Mouse (Mus musculus) heart, adult 18-20 months (tissue): Measurements from ENCODE around the gene Aplf. TPM values are rescaled to one million over a fixed set of nuclear protein-coding genes. Genes with fewer than 3 reads are reported as not detected.
"Not testable (repeated sequence)": the region's sequence is repeated elsewhere in the genome, so short reads cannot be mapped to it uniquely, and the experiment has no call there.

Source experiments
- DNase-seq, 2 experiments: peaks; one replicate each; pipeline ENCODE4 v3.0.0; 2021 to 2022; ENCODE audit warnings: mixed read lengths in 1 of 2
- long read RNA-seq, 2 experiments: library from polyadenylated mRNA; stranded (forward); transcript quantifications; one replicate each; pipeline ENCODE4 v2.0.0; 2021
- total RNA-seq, 2 experiments: library from RNA; stranded (reverse); gene quantifications; 2 replicates each; pipeline ENCODE4 v1.2.3; 2021

The Aplf gene
- total RNA-seq: 1 to 10 TPM; 2.2 to 3.0 TPM
- long read RNA-seq, experiment 1, partial matches to known transcripts: 0 of 1 reads
- long read RNA-seq, experiment 1, other reads (novel, unspliced or antisense): 0 of 1 reads
- long read RNA-seq, experiment 2: 0 reads

- DNase-seq: peak; percentile 92 to 96
Observed at GRCm38 (mm10) chr6:87671771-87672517, at the start of gene Aplf. Gene Aplf, minus strand, starts transcription at chr6:87672193.

- no peak for DNase-seq
Observed at GRCm38 (mm10) chr6:87714091-87714490, 42.1 kb upstream of the Aplf start.

DNA sequence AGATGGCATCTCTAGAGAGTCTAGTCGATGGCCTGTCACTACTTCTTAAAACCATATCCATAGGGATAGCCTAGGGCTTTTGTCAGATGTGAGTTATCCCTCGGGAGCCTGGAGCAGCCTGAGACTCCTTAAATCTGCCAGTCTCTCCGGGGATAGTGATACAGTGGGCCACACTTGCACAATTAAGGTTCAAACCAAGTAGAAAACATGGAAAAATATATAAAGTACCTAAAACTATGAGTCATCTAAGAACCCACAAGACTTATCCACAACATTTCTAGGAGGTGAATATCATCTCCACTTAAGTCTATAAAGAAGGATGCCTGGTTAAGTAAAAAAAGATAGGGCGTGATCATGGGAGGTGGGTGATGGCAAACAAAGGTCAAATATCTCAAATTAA, 40.3 kb upstream of the Aplf start:
- DNase-seq: no peak

GRCm38 (mm10) chr6:87706246-87706645, 34.3 kb upstream of the Aplf start:
- DNase-seq: peak; percentile 4 to 38

DNA sequence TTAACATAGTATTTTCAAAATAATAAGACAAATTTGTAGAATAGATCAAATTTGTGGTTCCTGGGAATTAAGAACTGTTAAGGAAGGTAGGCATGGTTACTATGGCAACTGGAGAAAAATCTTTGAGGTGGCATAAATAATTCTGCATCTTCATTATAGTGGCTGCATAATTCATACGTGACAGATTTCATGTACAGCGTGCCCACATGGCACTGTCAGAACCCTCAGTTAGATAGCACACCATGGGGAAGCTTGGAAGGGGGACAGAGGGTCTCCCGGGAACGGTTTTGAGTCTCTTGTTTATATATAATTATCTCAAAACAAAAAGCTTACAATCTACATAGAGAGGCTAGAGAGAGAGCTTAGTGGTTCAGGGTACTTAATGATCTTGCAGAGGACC, 24.6 kb upstream of the Aplf start:
- DNase-seq: no peak

GRCm38 (mm10) chr6:87695947-87696346, 24.0 kb upstream of the Aplf start:
- DNase-seq: no peak

DNA sequence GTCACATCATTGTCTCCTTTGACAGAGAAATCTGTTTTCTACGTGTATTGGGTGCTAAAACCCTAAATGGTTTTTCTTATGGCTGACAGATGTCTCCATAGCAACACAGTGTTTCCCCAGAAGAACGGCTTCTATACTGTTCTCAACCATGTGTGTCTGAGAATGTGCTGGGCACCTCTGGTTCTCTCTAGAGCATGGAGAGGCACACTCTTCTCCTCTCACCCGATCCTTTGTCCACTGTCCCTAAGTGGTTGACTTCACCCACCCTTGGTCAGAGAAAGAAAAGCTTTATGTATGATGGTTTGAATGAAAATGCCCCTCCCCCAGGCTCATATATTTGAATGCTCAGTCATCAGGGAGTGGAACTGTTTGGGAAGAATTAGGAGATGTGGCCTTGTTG, 8.4 kb upstream of the Aplf start:
- no peak for DNase-seq

DNA sequence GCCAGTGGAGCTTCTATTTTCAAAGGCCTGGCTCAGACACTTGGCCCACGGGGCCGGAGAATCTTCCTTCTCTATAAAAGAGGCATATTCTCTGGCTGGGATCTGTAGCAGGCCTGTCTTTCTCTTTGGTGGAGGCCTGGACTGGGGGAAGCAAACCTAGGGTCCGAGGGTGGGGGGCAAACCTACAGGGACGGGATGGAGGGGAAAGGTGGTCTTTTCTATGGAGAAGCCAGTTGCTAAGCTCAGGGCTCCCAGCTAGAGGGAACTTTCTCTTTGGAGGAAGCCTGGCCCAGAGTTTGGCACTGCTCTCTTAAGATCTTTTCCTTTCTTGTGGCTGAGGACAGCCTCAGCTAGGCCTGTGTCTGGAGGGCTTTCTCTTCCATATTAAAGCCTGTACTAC, 668 bp upstream of the Aplf start:
- no peak for DNase-seq

DNA sequence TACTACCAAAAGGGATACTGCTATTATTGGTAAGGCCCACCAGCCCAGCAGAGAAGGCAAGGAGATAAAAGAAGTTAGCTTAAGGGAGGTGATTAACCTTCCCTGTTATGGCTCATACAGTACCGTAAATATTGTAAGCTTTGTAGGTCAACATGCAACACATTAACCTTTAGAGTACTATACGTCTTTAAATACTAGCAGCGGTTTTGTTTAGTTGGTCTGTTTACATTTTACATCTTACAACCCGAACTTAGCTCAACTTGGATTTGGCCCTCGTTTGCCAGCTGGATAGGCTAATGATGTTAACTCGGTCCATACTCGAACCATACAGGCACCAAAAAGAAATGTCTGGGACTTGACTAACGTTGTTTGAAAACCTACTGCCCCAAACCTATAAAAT, 640 bp downstream of the Aplf start:
- DNase-seq: no peak

GRCm38 (mm10) chr6:87669894-87670588, 2.0 kb downstream of the Aplf start:
- peak; percentile 42 to 82 for DNase-seq

GRCm38 (mm10) chr6:87668733-87669132, 3.3 kb downstream of the Aplf start:
- DNase-seq: no peak

- no peak for DNase-seq
Observed at GRCm38 (mm10) chr6:87667804-87668203, 4.2 kb downstream of the Aplf start.

DNA sequence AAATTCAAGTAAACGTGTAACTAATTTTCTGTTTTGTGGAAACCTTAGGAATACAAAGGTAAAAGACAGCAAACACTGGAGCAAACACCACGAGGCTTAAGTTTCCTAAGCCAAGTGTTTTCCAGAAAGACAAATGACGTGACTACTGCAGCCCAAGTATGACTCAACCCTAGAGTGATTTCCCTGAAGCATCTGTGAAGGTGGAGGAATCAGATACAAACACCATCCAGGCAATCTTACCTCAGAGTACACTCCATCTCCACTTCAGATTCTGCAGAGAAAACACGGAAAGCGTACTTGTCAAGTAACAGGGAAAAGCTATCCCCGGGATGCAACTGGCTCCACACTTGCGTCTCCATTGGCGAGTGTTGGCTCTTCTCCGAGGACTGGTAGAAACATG, 8.5 kb downstream of the Aplf start:
- DNase-seq: no peak

DNA sequence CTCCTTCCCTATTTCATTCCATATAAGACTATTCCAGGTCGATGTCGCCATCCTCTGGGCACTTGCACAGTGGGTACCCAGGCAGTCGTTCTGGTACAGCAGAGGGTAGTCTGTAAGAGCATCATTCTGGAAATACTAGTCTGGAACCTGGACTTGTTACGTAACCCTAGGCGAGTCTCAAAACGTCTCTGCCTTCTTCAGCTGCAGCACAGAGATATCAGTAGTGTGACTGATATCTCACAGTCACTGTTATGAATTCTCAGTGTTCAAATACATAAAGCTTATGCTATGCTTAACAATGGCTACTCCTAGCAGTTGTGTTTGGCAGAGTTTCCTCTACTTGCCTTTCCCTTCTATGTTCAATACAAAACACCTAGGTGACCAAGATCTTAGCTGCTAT, 9.8 kb downstream of the Aplf start:
- DNase-seq: no peak

GRCm38 (mm10) chr6:87661707-87662106, 10.3 kb downstream of the Aplf start:
- DNase-seq: no peak

- no peak for DNase-seq
Observed at GRCm38 (mm10) chr6:87658816-87659215, 13.2 kb downstream of the Aplf start.

GRCm38 (mm10) chr6:87653904-87654638, 17.9 kb downstream of the Aplf start:
- peak; percentile 4 to 8 for DNase-seq

- DNase-seq: no peak
Observed at GRCm38 (mm10) chr6:87653478-87653877, 18.5 kb downstream of the Aplf start.

- DNase-seq: no peak
Observed at GRCm38 (mm10) chr6:87652670-87653069, 19.3 kb downstream of the Aplf start.

DNA sequence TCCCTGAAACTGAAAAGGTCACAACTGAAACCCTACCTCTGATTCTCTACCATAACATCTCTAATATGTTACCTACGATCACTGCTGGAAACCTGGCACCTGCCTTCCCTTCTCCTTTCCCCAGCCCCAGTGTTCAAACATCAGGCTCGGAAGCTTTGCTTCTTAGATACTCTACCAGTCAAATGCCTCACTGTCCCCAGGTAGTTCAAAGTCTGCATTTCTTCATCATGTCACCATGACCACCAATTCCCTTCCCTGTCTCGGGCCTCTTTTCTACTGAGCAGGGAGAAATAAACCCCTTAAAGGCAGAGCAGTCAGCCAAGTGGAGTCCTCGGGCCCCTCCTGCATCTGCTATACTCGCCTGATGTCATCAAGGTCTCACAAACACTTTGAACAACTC, 20.2 kb downstream of the Aplf start:
- DNase-seq: no peak

- no peak for DNase-seq
Observed at GRCm38 (mm10) chr6:87638134-87638660, 33.8 kb downstream of the Aplf start.

- DNase-seq: no peak
Observed at GRCm38 (mm10) chr6:87632176-87632575, 39.8 kb downstream of the Aplf start.

DNA sequence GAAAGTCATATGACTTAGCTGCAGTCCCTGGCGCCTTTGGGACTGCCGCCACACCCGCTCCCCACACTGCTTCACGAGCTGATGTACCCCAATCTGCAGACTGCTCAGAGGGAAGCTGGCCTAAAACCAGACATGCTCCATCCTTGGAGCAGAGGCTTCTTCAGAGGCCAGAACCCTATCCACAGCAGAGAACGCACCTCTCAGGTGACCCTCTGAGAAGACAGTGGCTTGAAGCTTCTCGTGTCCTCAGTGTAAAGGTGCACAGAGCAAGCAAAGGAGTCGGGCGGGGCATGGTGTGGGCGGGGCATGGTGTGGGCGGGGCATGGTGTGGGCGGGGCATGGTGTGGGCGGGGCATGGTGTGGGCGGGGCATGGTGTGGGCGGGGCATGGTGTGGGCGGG, 43.1 kb downstream of the Aplf start:
- DNase-seq: not testable (repeated sequence)
